Mouse (Mus musculus) E14TG2a.4 (cell line): Measurements from ENCODE around the gene Slc4a11.

Experiments used
- CTCF ChIP-seq: conservative IDR thresholded peaks from 2 replicates; pipeline ENCODE4 v1.5.1; 2014; ENCODE audit warnings: low read length
- NANOG ChIP-seq: IDR thresholded peaks from 2 replicates; pipeline ENCODE4 v1.6.1; 2014; ENCODE audit warnings: borderline replicate concordance, low read length, mixed read lengths

DNA sequence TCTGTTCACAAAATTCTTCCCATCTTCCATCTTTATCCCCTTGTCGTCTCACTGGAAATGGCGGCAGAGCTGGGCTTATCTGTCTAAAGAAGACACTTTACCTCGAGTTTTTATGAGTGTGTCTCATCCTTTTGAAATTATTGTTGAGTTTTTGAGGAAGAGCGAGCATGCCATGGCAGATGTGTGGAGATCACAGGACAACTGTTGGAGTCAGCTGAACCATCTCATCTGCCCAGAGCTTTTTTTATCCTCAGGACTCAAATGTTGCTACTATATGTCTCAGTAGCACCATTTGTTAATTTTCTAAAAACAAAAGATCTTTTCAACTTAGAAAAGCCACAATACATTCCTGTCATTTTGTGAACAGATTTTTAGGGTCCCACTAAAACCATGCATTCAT lies 52.1 kb downstream of the Slc4a11 start:
- TF ChIP-seq CTCF, result no peak
- TF ChIP-seq NANOG, result no peak
